Mouse (Mus musculus) left cerebral cortex, adult 11 months (tissue): ENCODE measurements around the gene Cpn1.
A peak's percentile ranks its signal among the peaks of the same experiment; 100 is the strongest.
"Not testable (repeated sequence)": the region's sequence is repeated elsewhere in the genome, so short reads cannot be mapped to it uniquely, and the experiment has no call there.

Experiments used
- DNase-seq: peaks from one replicate; pipeline ENCODE4 v3.0.0; 2022; ENCODE audit warnings: low spot score

The Cpn1 gene

DNA sequence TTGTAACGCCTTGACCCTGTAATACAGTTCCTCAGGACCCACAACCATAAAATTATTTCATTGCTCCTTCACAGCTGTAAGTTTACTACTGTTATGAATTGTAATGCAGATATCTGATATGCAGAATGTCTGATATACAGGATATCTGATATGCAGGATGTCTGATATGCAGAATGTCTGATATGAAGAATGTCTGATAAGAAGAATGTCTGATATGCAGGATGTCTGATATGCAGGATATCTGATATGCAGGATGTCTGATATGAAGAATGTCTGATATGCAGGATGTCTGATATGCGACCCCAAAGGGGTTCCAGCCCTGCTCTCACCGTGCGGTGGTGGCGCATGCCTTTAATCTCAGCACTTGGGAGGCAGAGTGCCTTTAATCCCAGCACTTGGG is 4.4 kb downstream of the Cpn1 start:
- DNase-seq = no peak

DNA sequence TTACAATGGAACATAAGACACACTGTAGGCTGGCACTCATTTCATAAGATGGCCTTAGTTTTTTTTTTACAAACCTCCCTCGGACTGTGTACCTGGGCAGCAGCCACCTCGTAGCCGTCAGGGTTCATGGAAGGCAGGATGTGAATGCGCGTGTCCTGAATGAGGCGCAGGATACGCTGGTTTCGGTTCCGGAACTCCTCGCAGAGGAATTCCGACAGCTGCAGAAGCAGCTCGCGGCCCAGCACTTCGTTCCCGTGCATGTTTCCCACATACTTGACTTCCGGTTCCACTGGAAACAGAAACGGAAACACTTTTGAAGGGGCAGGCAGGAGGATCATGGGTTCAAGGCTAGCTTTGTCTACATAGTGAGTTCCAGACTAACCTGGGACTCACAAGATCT is 5.6 kb downstream of the Cpn1 start:
- DNase-seq = no peak

DNA sequence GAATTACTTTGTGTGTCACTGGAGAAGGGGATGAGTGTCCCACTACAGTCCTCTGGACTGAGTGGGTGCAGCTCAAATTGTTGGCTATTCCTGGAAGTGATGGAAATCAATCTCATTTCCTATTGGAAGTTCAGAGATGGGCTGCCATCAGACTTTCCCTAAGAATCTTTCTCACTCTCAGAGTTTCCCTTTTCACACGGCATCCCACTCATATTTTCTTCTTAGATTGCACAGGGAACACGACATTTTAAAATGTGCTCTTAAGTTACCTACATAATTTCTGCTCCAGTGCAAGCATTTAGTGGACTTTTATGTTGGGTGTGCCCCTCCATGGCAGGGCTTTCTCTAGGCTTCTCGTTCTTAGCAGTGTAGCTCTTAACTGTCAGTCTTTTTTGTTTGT is 8.6 kb downstream of the Cpn1 start:
- no peak for DNase-seq

DNA sequence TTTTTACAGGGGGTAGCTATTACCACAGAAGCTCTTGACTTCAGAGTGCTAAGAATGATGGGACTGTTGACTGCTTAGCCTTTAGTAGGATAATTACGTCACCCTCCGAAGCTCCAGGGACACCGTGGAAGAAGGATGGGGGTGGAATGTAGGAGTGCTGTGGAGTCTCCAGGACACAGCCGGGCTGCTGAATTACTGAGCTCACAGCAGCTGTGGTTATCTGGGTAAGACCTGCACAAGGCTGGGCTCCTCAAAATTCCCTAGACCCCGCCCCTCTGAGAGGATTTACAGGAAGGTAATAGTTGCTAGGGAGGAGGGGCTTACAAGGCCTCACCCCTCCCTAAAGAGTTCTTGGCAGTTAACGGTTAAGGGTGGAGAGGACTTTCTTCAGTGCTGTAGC is 9.7 kb downstream of the Cpn1 start:
- no peak for DNase-seq

DNA sequence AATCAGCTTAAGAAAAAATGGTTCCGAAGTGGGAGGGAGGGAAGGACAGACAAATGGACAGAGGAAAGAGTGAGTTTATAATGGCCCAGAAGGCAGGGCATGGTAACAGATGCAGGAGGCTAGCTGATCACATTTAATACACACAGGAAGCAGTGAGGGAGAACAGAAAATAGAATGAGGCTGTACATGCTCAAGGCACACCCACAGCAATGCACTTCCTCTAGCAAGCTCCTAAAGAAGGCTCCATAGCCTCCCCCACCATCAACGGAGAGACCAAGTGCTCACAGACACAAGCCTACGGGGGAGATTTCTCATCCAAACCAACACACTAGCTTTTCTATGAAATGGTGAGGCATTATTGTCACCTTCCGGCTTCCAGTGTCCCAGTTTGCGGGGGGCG is 12.1 kb downstream of the Cpn1 start:
- DNase-seq = no peak

DNA sequence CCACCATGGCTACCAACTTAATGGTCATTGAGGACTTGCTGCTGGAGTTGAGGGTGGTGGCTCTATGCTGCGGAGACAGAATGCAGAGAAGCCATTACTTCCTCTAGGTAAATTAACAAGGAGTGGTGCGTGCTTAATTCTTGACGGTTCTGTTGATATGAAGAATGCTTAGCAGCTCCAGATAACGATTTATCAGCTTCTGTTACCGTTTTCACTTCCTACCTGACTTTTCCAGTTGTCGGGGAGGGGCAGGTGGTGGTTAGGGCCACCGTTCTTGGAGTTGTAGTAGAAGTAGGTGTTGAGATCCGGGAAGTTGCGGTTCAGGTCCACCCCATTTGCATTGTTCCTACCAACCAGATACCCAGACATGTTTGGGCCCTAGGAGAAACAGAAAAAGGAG is 12.6 kb downstream of the Cpn1 start:
- no peak for DNase-seq

DNA sequence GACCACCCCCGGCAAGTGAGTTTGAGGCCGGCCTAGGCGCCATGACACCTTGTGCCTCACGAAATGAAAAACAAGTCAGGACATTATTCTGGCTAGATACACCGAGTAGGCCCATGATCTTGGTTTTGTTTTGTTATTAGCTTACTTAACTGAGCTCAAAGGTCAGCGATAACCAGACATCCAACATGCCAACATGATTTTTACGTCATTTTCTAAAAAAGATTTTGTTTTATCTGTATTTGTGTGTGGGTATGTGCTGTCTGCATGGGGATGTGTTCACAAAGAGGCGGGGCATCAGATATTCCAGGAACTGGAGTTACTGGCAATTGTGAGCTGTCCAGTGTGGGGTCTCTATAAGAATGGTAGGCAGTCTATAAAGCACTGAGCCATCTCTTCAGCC is 14.2 kb downstream of the Cpn1 start:
- DNase-seq = no peak

DNA sequence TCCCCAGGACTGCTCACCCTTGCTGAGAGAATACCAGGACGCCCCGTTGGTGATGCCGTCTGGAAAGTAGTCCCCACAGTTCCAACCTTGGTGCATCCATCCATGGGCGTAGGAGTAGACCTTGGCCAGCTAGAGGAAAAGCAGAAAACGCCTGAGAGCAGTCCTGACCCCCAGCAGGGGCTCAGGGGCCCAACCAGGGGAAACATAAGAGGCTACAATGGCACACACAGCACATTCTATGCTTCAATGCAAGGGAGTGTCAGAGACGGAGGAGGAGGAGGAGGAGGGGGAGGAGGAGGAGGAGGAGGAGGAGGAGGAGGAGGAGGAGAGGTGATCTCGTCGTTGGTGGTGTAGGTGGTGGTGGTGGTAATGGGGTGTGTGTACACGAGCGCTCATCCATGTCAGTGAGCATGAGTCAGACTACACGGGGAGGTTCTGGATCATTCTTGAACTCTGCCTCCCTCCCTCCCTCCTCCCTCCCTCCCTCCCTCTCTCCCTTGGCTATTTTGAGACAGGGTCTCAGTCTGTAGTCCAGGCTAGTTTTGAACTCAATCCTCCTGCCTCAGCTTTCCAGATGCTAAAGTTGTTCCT is 17.8 kb downstream of the Cpn1 start:
- no peak for DNase-seq

DNA sequence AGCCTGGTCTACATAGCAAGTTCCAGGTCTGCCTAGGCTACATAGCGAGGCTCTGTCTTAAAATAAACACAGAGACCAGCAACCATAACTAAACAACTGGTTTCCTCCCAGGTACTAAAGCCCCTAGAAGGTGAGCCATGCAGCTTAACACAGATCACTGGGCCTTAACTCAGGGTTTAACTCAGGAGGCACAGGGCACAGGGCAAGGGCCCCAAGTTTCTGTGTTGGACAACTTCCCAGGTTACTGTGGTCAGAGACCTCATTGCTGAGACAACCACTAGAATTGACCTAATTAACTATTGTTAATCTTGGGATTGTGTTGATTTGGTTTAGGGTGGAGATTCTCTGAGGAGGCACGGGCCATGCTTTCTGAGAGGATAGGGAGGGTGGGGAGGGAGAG is 19.9 kb downstream of the Cpn1 start:
- no peak for DNase-seq

DNA sequence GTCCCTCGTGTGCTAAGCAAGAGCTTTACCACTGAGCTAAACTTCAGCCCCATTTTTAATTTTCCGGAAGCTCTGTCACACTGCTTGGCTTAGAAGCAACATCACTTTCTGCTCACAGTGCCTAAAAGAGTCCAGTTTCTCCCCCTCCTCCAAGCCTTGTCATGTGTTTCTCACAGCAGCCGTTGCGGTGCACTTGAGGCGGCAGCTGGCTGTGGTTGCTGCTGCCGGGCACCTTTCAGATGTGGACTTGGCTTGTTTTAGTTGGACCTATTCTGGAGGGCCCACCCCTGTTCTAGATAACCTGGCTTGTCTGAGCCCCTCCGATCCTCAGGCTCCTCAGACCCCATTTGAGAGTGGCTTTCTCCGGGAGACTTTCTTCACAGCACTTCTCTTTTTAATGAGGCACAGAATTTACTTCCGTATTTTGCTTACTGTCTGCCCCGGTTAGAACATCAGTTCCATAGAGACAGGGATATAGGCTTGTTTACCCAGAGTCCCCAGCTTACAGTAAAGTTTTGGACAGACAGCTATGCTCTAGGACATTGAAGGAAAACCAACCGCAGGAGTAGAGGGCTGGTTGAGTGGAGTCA is 20.8 kb downstream of the Cpn1 start:
- DNase-seq = no peak

DNA sequence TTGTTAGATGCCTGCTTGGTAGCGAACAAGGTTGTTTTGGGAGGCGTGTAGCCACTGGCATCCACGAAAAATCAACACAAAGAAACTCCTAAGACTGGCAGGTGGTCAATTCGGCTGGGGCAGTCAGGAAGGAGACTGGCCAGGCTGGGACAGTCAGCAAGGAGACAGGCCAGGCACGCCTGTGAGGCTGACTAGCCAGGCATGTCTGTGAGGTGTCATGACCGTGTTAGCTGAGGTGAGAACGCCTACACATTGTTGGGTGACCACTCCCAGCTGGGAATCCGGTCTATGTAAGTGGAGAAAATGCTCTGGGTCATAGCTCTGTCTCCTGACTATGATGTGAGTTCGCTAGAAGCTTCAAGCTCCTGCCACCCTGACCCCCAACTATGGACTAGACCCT is 23.6 kb downstream of the Cpn1 start:
- DNase-seq = no peak

DNA sequence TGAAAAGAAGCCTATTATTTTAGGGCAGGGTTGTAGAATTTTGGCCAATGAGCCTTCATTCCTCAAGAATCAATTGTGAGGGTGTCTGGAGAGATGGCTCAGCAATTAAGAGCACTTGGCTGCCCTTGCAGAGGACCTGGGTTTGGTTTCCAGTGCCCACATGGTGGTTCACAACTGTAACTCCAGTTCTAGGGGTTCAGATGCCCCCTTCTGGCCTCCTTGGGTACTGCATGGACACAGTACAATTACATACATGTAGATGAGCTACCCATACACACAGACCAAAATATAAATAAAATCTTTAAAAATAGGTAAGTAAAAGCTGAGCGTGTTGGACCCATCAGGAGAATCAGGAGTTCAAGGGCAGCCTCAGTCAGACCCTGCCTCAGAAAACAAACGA is 25.2 kb downstream of the Cpn1 start:
- DNase-seq = no peak

DNA sequence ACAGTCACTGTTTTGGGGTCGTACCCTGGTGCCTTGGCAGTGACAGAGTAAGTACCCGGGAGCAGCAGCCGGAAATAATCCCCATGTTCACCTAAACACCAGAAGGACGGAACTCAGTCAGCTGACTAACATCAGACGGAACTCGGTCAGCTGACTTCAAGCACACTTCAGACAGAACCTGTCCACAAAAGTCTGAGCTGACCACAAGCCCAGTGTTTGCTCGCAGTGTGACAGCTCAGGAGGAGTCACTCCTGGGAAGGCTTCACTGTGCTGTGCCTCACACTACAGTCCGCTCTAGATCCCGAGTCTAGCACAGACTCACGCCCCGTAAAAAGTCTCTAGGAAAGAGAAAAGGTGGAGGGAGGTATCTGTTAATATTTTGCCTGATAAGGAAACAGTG is 26.3 kb downstream of the Cpn1 start:
- DNase-seq = no peak

DNA sequence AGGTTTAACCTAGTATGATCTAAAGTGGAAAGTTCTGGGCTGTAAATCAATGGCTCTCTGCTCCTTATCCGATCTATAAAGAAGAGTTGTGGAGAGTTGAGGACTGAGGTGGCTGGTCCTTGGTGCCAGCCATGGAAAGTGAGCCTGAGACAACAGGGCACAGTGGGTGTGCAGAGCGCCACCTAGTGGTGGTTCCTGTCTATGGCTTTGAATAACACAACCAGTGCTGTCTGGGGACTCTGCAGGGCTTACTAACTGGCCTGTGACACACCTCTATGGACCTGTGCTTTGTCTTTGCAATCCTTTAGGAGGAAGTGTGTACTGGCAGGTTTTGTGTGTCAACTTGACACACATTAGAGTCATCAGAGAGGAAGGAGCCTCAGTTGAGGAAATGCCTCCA is 27.2 kb downstream of the Cpn1 start:
- DNase-seq = peak; percentile 53

DNA sequence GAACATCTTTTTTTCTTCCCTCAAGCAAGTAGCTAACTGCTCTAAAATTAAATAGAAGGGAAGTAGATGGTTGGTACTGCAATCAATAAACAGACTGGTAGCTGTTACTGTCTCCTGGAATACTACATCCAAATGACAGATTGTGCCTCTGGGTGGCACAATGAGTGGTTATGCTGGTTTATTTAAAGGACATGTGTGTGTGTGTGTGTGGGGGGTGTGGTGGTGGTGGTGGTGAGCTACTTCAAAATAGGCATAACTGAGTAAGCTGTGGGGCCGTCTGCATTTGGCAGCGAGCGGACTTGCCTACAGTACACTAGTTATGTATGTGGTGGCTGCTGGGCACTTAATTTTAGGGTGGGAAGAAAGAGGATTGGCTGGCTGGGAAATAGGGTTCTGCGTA is 28.5 kb downstream of the Cpn1 start:
- DNase-seq = peak; percentile 47

DNA sequence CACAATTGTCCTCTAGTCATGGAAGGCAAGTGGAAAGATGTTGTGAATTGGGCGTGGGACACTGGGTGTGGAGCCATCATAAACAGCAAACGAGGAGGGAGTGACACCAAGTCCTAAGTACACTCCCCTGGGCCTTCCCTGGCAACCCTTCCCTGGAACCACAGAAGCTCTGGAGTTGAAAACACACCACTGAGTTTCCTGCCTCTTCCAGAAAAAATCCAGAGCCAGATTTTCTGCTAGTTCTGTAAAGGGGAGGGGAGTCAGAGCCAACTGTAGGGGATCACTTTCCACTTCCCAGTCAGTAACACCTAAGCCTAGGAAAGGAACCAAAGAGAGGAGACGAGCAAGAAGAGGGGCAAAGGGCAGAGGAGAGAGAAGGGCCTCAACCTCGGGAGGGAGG is 29.0 kb downstream of the Cpn1 start:
- DNase-seq = no peak

DNA sequence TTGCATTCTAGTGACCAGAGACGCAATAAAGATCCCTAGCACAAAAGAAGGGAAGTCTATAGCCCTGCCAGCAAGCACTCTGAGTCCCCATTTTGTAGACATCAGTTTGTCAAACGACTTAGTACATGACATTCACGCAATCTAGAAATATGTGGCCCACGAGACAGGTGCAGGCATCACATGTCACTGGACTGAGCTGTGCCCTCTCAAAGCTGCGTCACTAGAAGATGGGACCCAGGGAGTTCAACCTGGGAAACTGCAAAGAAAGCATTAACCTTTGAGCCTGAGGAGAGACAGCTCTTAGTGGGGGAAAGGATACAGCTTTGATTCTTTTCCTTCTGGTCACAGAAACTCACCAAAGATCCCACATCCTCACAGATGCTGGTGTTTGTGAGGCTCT is 31.1 kb downstream of the Cpn1 start:
- DNase-seq = no peak

DNA sequence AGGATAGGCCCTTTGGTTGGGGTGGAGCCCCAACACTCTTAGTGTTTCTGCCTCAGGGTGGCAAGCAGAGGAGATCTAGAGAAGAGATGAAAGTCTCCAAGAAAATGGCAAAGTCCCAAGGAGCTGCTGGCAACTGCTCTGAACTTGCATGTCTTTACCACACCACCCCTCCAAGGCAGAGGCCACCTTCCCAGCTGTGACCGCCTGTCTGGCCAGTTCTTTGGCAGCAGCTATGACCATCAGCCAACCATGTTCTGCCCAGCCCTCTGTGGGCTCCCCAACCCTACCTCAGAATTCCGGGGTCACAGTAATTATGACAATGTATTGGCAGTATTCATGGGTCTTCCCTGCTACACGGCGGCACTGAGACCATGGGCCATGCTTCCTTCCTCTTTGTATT is 31.5 kb downstream of the Cpn1 start:
- DNase-seq = no peak

DNA sequence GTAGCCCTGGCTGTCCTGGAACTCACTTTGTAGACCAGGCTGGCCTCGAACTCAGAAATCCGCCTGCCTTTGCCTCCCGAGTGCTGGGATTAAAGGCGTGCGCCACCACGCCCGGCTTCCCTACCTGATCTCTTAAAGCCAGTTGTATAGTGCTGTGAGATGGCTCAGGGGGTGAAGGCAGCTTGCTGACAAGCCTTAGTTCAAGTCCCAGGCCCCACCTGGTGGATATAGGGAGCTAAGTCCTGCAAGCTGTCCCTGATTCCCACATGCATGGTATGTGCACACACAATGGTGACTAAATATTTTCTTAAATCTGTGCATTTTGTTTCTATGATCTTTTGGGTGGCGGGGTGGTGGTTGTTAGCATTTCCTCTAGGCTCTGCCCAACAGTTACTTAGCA is 33.4 kb downstream of the Cpn1 start:
- DNase-seq = not testable (repeated sequence)

DNA sequence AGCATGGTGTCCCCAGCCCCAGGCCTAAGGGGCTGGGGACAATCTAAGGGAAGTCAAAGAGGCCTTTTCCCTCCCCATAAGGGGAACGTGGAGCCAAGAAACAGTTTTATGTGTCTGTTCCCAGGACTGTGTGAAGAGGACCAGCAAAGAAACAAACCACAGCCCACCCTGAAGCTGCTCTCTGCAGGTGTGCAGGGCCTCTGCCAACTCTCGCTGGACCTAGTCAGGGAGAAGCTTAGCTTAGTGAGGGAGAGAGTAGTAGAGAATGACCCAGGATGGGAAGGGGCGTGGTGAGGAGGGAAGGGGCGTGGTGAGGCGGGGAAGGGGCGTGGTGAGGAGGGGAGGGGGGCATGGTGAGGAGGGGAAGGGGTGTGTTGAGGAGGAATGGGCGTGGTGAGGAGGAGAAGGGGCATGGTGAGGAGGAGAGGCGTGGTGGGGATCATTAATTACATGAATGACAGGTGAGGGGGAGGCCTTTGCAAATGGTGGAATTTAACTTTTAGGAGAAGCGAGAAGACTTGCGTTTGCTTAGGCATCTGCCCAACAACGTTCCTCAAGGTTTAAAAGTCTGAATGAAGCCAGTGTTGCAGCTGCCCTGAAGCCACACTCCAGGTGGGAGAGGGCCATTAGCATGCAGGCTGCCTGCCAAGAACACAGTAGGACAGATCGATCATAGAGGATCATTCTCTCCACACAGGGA is 37.1 kb downstream of the Cpn1 start:
- no peak for DNase-seq

DNA sequence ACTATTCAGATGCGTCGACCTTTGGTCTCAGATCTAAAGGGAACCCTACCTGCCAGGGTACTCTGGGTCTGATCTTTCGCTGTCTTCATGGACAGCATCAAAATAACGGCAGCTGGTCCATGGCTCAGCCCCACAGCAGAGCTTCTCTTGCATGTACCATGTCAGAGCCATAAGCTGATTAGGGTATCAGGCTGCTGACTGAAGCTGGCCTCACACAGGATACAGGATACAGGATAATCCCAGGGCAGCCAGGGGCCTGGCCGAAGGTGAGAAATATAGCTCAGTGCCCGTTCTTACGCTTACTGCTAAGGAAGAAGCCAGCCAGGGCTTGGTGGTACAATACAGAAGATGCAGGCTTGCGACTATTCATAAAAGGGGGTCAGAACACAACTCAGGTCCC is 41.8 kb downstream of the Cpn1 start:
- DNase-seq = no peak

DNA sequence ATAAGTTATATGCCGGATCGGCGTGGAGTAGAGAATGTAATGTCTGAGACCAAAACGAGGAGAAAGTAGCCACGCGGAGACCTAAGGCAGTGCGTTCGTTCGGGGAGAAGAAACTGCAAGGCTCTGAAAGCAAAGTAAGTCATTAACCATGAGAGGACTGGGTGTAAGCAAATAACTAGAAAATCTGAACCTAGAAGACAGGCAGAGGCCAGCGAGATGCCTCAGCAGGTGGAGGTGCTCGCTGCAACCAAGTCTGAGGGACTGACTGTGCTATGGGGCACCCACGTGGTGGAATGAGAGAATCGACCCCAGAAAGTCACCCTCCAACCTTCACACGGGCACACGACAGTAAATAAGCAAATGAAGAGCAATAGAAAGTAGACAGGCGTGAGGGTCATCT is 43.3 kb downstream of the Cpn1 start:
- DNase-seq = no peak

DNA sequence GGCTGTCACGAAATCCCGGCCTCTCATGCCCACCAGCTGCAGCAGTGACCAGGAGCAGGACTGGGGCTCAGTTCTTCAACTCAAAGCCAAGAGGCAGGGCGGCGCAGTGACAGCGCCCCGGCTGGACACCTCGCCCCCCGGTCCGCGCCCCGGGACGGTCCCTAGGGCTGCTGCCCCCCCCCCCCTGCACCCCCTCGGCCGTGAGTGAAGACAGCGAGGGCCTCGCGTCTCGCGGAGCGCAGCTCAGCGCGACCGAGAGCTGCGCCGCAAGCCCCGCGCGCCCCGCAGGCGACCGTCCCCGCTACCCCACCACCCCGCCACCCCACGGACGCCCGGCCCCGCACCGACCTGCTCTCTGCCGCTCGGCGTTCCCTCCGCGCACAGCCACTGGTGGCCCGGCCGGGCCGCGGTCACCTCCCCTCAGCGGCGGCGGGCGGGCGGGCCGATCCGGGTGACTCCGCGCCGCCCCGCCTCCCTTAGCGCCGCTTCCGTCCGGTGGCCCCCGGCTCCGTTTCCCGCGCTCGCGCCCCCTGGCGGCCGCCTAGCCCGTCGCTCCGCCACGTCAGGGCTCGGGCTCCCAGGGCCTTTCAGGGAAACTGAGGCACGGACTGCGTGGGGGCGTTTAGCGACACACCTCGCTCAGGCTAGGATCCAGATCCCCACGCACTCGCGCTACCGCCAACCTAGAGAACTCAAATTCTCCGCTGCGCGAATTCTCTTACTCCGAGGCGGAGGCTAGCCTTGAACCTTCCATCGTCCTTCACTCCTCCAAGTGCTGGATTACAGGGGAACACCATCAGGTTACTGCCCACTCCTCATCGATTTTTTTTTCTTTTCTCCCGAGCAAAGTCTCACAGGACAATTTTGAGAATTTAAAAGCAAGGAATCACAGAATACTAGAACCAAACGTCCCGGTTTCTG is 46.3 kb downstream of the Cpn1 start, which contains the start of gene Dnmbp:
Gene Dnmbp, minus strand, starts transcription at position 423 of the 921 bp plus-strand sequence.
- peak; percentile 14 for DNase-seq
